Mouse (Mus musculus) limb, embryonic 15.5 days (tissue): ENCODE results near the gene Ppp4r2. TPM values are rescaled to one million over a fixed set of nuclear protein-coding genes. Genes with fewer than 3 reads are reported as not detected.

Experiments used
- ATAC-seq: fragments of 200-750 bp; cut with Nextera tagmentation; 2 replicates; pipeline ENCODE4 v1.8.0; 2017; ENCODE audit warnings: low read depth, moderate TSS enrichment; ENCODE audit not compliant: insufficient number of reproducible peaks, low FRiP score, low TSS enrichment
- H3K27ac ChIP-seq: fragments of 300-500 bp; sonication (generic); 2 replicates; pipeline ENCODE4 v1.5.1; 2015; ENCODE audit warnings: moderate library complexity, mild to moderate bottlenecking, inconsistent platforms
- H3K27me3 ChIP-seq: fragments of 300-500 bp; sonication (generic); 2 replicates; pipeline ENCODE4 v1.6.1; 2015; ENCODE audit warnings: inconsistent platforms
- H3K36me3 ChIP-seq: fragments of 300-500 bp; sonication (generic); 2 replicates; pipeline ENCODE4 v1.6.1; 2015; ENCODE audit warnings: inconsistent platforms
- H3K4me1 ChIP-seq: fragments of 300-500 bp; sonication (generic); 2 replicates; pipeline ENCODE4 v1.6.1; 2015; ENCODE audit warnings: inconsistent platforms
- H3K4me2 ChIP-seq: fragments of 300-500 bp; sonication (generic); 2 replicates; pipeline ENCODE4 v1.6.1; 2015; ENCODE audit warnings: mild to moderate bottlenecking, inconsistent platforms
- H3K4me3 ChIP-seq: fragments of 300-500 bp; sonication (generic); 2 replicates; pipeline ENCODE4 v1.5.1; 2015; ENCODE audit warnings: mild to moderate bottlenecking, inconsistent platforms
- H3K9ac ChIP-seq: fragments of 300-500 bp; sonication (generic); 2 replicates; pipeline ENCODE4 v1.6.1; 2015; ENCODE audit warnings: inconsistent platforms
- H3K9me3 ChIP-seq: fragments of 300-500 bp; sonication (generic); 2 replicates; pipeline ENCODE4 v1.6.1; 2016; ENCODE audit warnings: inconsistent platforms
- WGBS: fragments of 180-500 bp; shearing (Covaris S2); methylation state at CpG from one replicate; pipeline ENCODE4 v1.1.7; 2015; 5-methylcytosine and 5-hydroxymethylcytosine counted together
- polyA plus RNA-seq: library from polyadenylated mRNA; unstranded; fragments of >200 nt; fragmentation: Nextera tagmentation; extraction: Ambion mirVana; gene quantifications from 2 replicates; pipeline ENCODE4 v1.2.1, GENCODE M21; 2015

The Ppp4r2 gene
- polyA plus RNA-seq, 1 experiment from 2014 or later: 23.7 TPM

DNA sequence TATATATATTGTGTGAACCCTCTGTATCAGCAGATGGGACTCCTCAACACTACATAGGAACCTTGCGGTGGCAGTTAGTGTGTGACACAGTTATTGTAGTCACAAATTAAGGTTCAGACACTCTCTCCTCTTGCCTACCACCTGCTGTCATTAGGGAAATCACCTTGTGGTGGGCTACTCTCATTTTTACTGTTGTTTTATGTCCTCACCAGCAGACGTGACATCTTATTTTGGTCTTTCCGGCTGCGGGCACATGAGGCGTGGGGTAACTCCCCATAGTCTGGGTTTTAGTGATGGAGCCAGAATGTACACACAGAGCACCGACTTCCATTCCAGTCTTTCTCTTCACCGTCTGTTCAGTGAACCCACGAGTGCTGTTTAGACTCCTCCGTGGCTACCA lies 26.2 kb upstream of the Ppp4r2 start:
- H3K9me3 ChIP-seq: no peaks in the 10 kb centered on the region
- H3K4me2 ChIP-seq: no peak overlapping the region
- no peak overlapping the region for H3K27ac ChIP-seq
- ATAC-seq: no peak
- H3K4me3 ChIP-seq: no peak overlapping the region
- peaks cover 7% of the 10 kb centered on the region; the same call in 1 of the 2 replicates for H3K4me1 ChIP-seq
- no peaks in the 10 kb centered on the region; the same call in 1 of the 2 replicates for H3K36me3 ChIP-seq
- WGBS: 85% methylated on average over 9 of the region's 9 CpGs
- H3K27me3 ChIP-seq: no peaks in the 10 kb centered on the region
- no peak overlapping the region for H3K9ac ChIP-seq

DNA sequence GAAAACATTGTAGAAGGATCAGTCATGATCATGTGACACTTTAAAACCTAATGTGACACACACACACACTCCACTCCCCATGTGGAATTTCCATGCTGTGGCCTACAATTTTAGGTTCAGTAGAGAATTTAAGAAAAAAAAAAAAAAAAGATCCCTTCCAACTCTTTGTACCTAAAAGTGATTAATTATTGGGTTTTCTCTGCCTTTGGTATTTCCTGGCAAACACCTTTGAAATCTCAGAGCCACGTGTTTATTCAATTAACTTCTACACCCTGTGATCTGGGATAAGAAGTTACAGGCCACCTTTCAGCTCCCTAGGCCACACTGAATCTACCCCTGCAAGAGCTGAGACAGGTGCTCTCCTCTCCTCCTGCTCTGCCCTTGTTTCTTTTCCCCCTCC lies 25.7 kb upstream of the Ppp4r2 start:
- 29% methylated on average over 1 of the region's 1 CpGs for WGBS

DNA sequence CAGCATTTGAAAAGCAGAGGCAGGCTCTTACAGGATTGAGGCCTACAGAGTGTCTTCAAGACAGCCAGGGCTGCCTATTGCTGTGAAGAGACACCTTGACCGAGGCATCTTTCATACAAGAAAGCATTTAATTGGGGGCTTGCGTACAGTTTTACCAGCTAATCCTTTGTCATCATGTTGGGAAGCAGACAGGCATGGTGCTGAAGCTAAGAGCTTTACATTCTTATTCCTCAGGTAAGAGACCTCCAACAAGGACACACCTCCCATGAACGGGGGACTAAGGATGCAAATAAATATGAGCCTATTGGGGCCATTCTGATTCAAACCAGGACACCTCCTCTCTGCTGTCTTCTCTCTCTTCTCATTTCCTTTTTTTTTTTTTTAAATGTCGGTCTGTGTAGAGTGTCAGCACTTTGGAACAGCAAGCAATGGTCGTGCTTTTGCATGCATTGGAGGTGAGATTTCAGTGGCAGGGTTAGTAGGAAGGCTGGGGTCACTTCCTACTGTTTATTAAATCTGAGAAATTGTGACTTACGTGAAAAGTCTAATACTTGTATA lies 25.1 kb upstream of the Ppp4r2 start:
- WGBS: 86% methylated on average over 6 of the region's 6 CpGs
- Histone ChIP-seq H3K36me3 (no peaks in the 10 kb centered on the region; the same call in 1 of the 2 replicates), H3K4me3 (no peak overlapping the region), H3K27me3 (no peaks in the 10 kb centered on the region), H3K4me2 (no peak overlapping the region), H3K27ac (no peak overlapping the region), H3K9me3 (no peaks in the 10 kb centered on the region), H3K9ac (no peak overlapping the region), H3K4me1 (no peaks in the 10 kb centered on the region)
- ATAC-seq: no peak

More for the DNA sequence above, 25.7 kb upstream of the Ppp4r2 start:
- no peaks in the 10 kb centered on the region for H3K27me3 ChIP-seq
- H3K4me2 ChIP-seq: no peak overlapping the region
- H3K27ac ChIP-seq: no peak overlapping the region
- H3K36me3 ChIP-seq: no peaks in the 10 kb centered on the region; the same call in 1 of the 2 replicates
- H3K9me3 ChIP-seq: no peaks in the 10 kb centered on the region
- no peak for ATAC-seq
- no peak overlapping the region for H3K4me3 ChIP-seq
- H3K4me1 ChIP-seq: peaks cover 3% of the 10 kb centered on the region; the same call in 1 of the 2 replicates
- no peak overlapping the region for H3K9ac ChIP-seq

GRCm38 (mm10) chr6:100810117-100810516 lies 23.3 kb upstream of the Ppp4r2 start:
- 86% methylated on average over 4 of the region's 4 CpGs for WGBS
- Histone ChIP-seq H3K9ac (no peak overlapping the region), H3K27ac (no peak overlapping the region)

GRCm38 (mm10) chr6:100811731-100812130 lies 21.7 kb upstream of the Ppp4r2 start:
- no peak for ATAC-seq

More at GRCm38 (mm10) chr6:100810117-100810516, 23.3 kb upstream of the Ppp4r2 start:
- Histone ChIP-seq H3K36me3 (no peaks in the 10 kb centered on the region; the same call in 1 of the 2 replicates), H3K4me3 (no peak overlapping the region), H3K9me3 (no peaks in the 10 kb centered on the region), H3K4me2 (no peak overlapping the region), H3K4me1 (no peaks in the 10 kb centered on the region), H3K27me3 (no peaks in the 10 kb centered on the region)
- ATAC-seq: no peak

DNA sequence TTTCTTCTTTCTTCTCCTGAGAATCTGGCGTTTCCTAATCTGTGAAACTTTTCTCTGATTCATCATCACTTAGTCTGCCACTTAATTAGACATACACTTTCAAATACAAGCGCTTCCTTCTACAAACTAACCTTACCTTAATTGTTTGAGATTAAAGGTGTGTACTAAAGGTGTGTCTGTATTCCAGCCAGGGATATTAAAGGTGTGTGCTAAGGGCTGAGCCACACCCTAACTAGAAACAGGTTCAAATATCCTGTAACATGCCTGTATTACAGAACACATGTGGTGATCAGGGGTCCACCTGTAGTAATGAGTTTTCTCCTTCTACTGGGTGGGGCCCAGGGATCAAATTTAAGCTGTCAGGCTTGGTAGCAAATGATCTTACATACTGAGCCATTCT lies 12.1 kb upstream of the Ppp4r2 start:
- 81% methylated on average over 2 of the region's 2 CpGs for WGBS
- H3K9me3 ChIP-seq: no peaks in the 10 kb centered on the region

More at GRCm38 (mm10) chr6:100811731-100812130, 21.7 kb upstream of the Ppp4r2 start:
- H3K9me3 ChIP-seq: no peaks in the 10 kb centered on the region
- H3K36me3 ChIP-seq: no peaks in the 10 kb centered on the region; the same call in 1 of the 2 replicates
- no peak overlapping the region for H3K4me3 ChIP-seq
- H3K9ac ChIP-seq: no peak overlapping the region
- no peak overlapping the region for H3K27ac ChIP-seq
- H3K27me3 ChIP-seq: no peaks in the 10 kb centered on the region
- H3K4me2 ChIP-seq: no peak overlapping the region
- H3K4me1 ChIP-seq: no peaks in the 10 kb centered on the region
- WGBS: 88% methylated on average over 3 of the region's 3 CpGs

DNA sequence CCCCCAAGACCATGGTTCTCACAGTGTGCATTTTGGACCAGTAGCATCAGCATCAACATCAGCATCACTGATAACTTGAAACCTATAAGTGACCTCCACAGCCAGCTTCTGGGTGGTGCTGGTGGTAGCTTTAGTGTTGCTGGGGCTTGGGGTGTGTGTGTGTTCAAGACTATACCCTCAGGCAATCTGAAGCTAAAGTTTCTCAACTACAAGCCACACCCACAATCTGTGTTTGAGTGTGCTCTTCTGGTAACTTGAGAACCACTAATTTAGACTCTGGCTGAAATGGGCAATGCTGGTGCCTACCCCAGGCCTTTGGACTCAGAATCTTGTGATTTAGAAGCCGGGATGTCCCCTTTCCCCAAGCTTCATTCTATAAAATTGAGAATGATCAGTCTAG lies 10.1 kb upstream of the Ppp4r2 start:
- Histone ChIP-seq H3K27me3 (no peaks in the 10 kb centered on the region), H3K4me2 (no peak overlapping the region), H3K4me3 (no peak overlapping the region), H3K9ac (no peak overlapping the region), H3K27ac (no peak overlapping the region), H3K9me3 (no peaks in the 10 kb centered on the region), H3K4me1 (0 out of 2 replicates have a peak, but pooled peaks cover 2% of the 10 kb centered on the region), H3K36me3 (no peaks in the 10 kb centered on the region)
- ATAC-seq: no peak
- WGBS: 51% methylated on average over 1 of the region's 1 CpGs

More for the DNA sequence above, 12.1 kb upstream of the Ppp4r2 start:
- Histone ChIP-seq H3K27me3 (no peaks in the 10 kb centered on the region), H3K27ac (no peak overlapping the region), H3K4me2 (no peak overlapping the region), H3K36me3 (no peaks in the 10 kb centered on the region), H3K4me1 (0 out of 2 replicates have a peak, but pooled peaks cover 2% of the 10 kb centered on the region), H3K4me3 (no peak overlapping the region), H3K9ac (no peak overlapping the region)
- no peak for ATAC-seq

DNA sequence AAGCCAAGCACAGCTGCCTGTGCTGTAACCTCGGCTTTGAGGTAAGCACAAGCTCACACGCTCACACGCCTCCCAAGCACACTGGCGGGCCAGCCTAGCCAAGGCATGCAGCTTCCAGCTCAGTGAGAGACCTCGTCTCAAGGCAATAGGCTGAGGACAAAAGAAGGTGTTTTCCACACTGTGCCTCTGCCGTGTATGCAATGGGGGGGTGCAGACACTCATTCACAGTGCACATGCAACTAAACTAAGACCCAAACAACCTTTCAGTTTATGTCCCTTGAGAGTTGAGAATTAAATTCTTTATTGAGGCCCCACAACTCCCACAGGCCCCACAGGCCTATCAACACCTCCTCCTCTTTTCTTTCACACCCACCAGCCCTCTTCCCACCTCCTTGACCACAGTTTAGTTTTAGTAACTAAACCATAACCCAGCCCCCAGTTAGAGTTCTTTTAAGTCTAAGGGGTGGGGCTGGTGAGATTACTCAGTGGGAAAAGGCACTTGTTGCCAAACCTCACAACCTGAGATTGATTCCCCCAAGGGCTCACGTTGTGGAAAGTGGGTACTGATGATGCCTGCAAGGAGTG lies 8.9 kb upstream of the Ppp4r2 start:
- 46% methylated on average over 7 of the region's 7 CpGs for WGBS
- Histone ChIP-seq H3K9ac (no peak overlapping the region), H3K9me3 (no peaks in the 10 kb centered on the region), H3K36me3 (no peaks in the 10 kb centered on the region), H3K27me3 (no peaks in the 10 kb centered on the region), H3K27ac (no peak overlapping the region), H3K4me3 (no peak overlapping the region), H3K4me2 (no peak overlapping the region), H3K4me1 (0 out of 2 replicates have a peak, but pooled peaks cover 2% of the 10 kb centered on the region)
- no peak for ATAC-seq

GRCm38 (mm10) chr6:100826046-100826445 lies 7.4 kb upstream of the Ppp4r2 start:
- no peak overlapping the region for H3K9ac ChIP-seq
- 0 out of 2 replicates have a peak, but pooled peaks cover 2% of the 10 kb centered on the region for H3K4me1 ChIP-seq
- H3K27me3 ChIP-seq: no peaks in the 10 kb centered on the region
- H3K27ac ChIP-seq: no peak overlapping the region
- no peaks in the 10 kb centered on the region for H3K36me3 ChIP-seq
- H3K4me3 ChIP-seq: no peak overlapping the region
- no peak for ATAC-seq
- H3K4me2 ChIP-seq: no peak overlapping the region
- WGBS: 72% methylated on average over 6 of the region's 6 CpGs
- no peaks in the 10 kb centered on the region for H3K9me3 ChIP-seq

DNA sequence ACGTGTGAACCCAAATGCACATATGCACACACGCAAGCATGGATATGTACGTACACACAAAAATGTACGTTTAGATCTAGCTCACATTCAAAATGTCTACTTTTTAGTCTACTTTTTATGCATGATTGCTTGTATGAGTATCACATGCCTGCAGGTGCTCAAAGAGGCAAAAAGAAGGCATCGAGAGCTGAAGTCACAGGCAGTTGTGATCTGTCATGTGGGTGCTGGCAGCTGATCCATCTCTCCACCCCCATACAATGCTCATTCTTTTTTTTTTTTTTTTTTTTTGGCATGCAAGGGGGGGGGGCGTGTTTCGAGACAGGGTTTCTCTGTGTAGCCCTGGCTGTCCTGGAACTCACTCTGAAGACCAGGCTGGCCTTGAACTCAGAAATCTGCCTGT lies 4.9 kb upstream of the Ppp4r2 start:
- no peak overlapping the region for H3K9ac ChIP-seq
- WGBS: 91% methylated on average over 7 of the region's 7 CpGs
- ATAC-seq: no peak
- H3K36me3 ChIP-seq: no peaks in the 10 kb centered on the region
- H3K9me3 ChIP-seq: no peaks in the 10 kb centered on the region
- no peak overlapping the region for H3K27ac ChIP-seq
- H3K4me2 ChIP-seq: no peak overlapping the region
- peaks cover 6% of the 10 kb centered on the region; the same call in 1 of the 2 replicates for H3K4me1 ChIP-seq
- H3K27me3 ChIP-seq: no peaks in the 10 kb centered on the region
- H3K4me3 ChIP-seq: no peak overlapping the region

DNA sequence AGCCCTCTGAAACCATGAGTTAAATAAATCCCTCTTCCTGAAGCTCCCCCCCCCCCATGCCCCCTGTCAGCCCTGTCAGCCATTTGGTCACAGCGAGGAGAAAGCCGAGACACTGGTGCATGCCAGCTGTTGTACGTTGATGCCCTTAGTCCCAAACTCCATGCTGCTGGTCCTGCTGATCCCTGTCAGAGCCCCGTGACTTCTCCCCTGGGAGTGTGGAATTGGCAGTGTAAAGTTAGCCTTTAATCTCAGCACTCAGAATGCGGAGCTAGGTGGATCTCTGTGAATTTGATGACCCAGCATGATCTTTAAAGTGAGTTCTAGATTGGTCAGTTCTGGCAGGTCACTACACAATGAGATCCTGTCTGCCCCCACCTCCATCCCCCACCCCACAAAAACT lies 3.7 kb upstream of the Ppp4r2 start:
- no peak overlapping the region for H3K4me3 ChIP-seq
- no peak overlapping the region for H3K4me2 ChIP-seq
- peaks cover 8% of the 10 kb centered on the region for H3K4me1 ChIP-seq
- no peaks in the 10 kb centered on the region for H3K9me3 ChIP-seq
- no peaks in the 10 kb centered on the region for H3K27me3 ChIP-seq
- WGBS: 82% methylated on average over 5 of the region's 5 CpGs
- no peak overlapping the region for H3K27ac ChIP-seq
- ATAC-seq: no peak
- no peak overlapping the region for H3K9ac ChIP-seq
- H3K36me3 ChIP-seq: no peaks in the 10 kb centered on the region

DNA sequence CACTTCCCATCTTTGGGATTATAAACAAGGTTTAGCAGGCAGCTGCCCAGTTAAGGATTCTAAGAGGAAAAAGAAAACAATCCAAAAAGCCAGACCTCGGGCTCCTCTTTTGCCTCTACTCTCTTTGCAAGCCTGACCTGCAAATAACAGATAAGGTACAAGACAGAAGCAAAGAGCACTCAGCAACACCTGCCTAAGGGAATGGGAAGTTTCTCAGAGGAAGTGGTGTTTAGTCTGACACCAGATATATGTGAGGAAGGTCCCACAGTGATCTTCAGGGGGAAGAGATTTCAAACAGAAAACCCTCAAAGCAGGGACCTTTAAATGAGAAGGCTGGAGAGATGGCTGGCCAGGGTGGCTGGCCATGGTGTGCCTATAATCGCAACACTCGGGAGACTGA lies 2.2 kb upstream of the Ppp4r2 start:
- Histone ChIP-seq H3K9me3 (no peaks in the 10 kb centered on the region), H3K4me2 (no peak overlapping the region), H3K36me3 (peaks cover 11% of the 10 kb centered on the region), H3K4me1 (peaks cover 17% of the 10 kb centered on the region), H3K27ac (no peak overlapping the region), H3K27me3 (no peaks in the 10 kb centered on the region), H3K9ac (no peak overlapping the region), H3K4me3 (no peak overlapping the region)
- no peak for ATAC-seq
- 85% methylated on average over 3 of the region's 3 CpGs for WGBS
